Comparison of ENCODE assay signal across 8 mouse cellular contexts in genomic region chr12:112155218-112156051, GRCm38 (mm10). TPM values are rescaled to one million over a fixed set of nuclear protein-coding genes. Genes with fewer than 3 reads are reported as not detected.
DNase-seq lines count a peak whose midpoint lies in the region; ATAC-seq and TF ChIP-seq lines count a peak whose summit lies in the region.

No protein-coding gene starts in this region.

- DNase-seq in retina, postnatal 1 day = peak; percentile 73
- DNase-seq in retina, embryonic 14.5 days (ENCODE audit: low spot score) = no peak
- peak; percentile 38 for DNase-seq in kidney, postnatal 0 days (ENCODE audit: low spot score)
- DNase-seq in thymus, postnatal 36 days = no peak
- DNase-seq in thymus, postnatal 4 days = no peak
- DNase-seq in urinary bladder, adult 18-20 months (ENCODE audit: low spot score in 2 of 2) = no peak

- peaks cover 35% of the 10 kb centered on the region for H3K4me1 ChIP-seq in heart, embryonic 15.5 days (replicated peaks)
- H3K4me1 ChIP-seq in kidney, postnatal 0 days (replicated peaks; ENCODE audit: insufficient read depth, low read length) = no peaks in the 10 kb centered on the region
- H3K4me1 ChIP-seq in midbrain, embryonic 13.5 days (replicated peaks) = peaks cover 83% of the 10 kb centered on the region

- H3K4me3 ChIP-seq in heart, embryonic 15.5 days = no peak overlapping the region
- H3K4me3 ChIP-seq in kidney, postnatal 0 days (replicated peaks; ENCODE audit: low read depth, low read length) = no peak overlapping the region
- H3K4me3 ChIP-seq in midbrain, embryonic 13.5 days (replicated peaks) = no peak overlapping the region

- no peaks in the 10 kb centered on the region for H3K9me3 ChIP-seq in heart, embryonic 15.5 days (replicated peaks)
- no peaks in the 10 kb centered on the region for H3K9me3 ChIP-seq in kidney, postnatal 0 days (replicated peaks; ENCODE audit: low read length)
- H3K9me3 ChIP-seq in midbrain, embryonic 13.5 days = no peaks in the 10 kb centered on the region

- H3K4me2 ChIP-seq in heart, embryonic 15.5 days = peak overlapping the region; percentile 13; the same call in 1 of the 2 replicates
- H3K4me2 ChIP-seq in kidney, postnatal 0 days (ENCODE audit: low read length) = no peak overlapping the region
- peak overlapping the region; percentile 14; the same call in 1 of the 2 replicates for H3K4me2 ChIP-seq in midbrain, embryonic 13.5 days (replicated peaks)

- 55% methylated on average over 16 of the region's 16 CpGs for WGBS in heart, embryonic 15.5 days
- 53% methylated on average over 16 of the region's 16 CpGs for WGBS in kidney, postnatal 0 days
- WGBS in midbrain, embryonic 13.5 days = 36% methylated on average over 16 of the region's 16 CpGs

- H3K9ac ChIP-seq in heart, embryonic 15.5 days = no peak overlapping the region
- no peak overlapping the region for H3K9ac ChIP-seq in kidney, postnatal 0 days (ENCODE audit: low read depth, low read length)
- H3K9ac ChIP-seq in midbrain, embryonic 13.5 days (replicated peaks) = 0 out of 2 replicates have a peak overlapping the region, but pooled peaks have one; percentile 42

- ATAC-seq in heart, embryonic 15.5 days (replicated peaks; ENCODE audit: insufficient number of reproducible peaks, insufficient read depth, low FRiP score, low read depth) = peak; percentile 42
- no peak for ATAC-seq in kidney, postnatal 0 days (replicated peaks; ENCODE audit: low FRiP score, low read depth)
- no peak for ATAC-seq in midbrain, embryonic 13.5 days

- H3K27me3 ChIP-seq in heart, embryonic 15.5 days = 0 out of 2 replicates have a peak, but pooled peaks cover 7% of the 10 kb centered on the region
- no peaks in the 10 kb centered on the region for H3K27me3 ChIP-seq in kidney, postnatal 0 days (ENCODE audit: insufficient read depth, low read length)
- H3K27me3 ChIP-seq in midbrain, embryonic 13.5 days = peaks cover 20% of the 10 kb centered on the region

- H3K36me3 ChIP-seq in heart, embryonic 15.5 days = no peaks in the 10 kb centered on the region
- no peaks in the 10 kb centered on the region for H3K36me3 ChIP-seq in kidney, postnatal 0 days (ENCODE audit: insufficient read depth, low read length)
- peaks cover 22% of the 10 kb centered on the region for H3K36me3 ChIP-seq in midbrain, embryonic 13.5 days

- H3K27ac ChIP-seq in heart, embryonic 15.5 days = peak overlapping the region; percentile 82
- peak overlapping the region; percentile 79 for H3K27ac ChIP-seq in kidney, postnatal 0 days
- peak overlapping the region; percentile 12; the same call in 1 of the 2 replicates for H3K27ac ChIP-seq in midbrain, embryonic 13.5 days

- no peak for TF ChIP-seq CTCF in kidney, postnatal 0 days (IDR thresholded peaks at IDR 0.05; ENCODE audit: low read depth)

RNA-seq across cellular contexts. Expression of gene Kif26a, which starts 9.4 kb away (rescaled TPM):
- 2.4 and 3.1 TPM in 2 replicates for polyA plus RNA-seq in heart, embryonic 15.5 days (2015; fragmentation: Nextera tagmentation; extraction: Ambion mirVana)
- 2.2 and 2.7 TPM in 2 replicates for polyA plus RNA-seq in kidney, postnatal 0 days (2015; fragmentation: Nextera tagmentation; extraction: Ambion mirVana)
- 7.0 and 11.4 TPM in 2 replicates for polyA plus RNA-seq in midbrain, embryonic 13.5 days (2015; fragmentation: Nextera tagmentation; extraction: Ambion mirVana)

RNA-seq across cellular contexts. Expression of gene Aspg, which starts 49.0 kb away (rescaled TPM):
- 0.34 and 0.45 TPM in 2 replicates for polyA plus RNA-seq in heart, embryonic 15.5 days (2015; fragmentation: Nextera tagmentation; extraction: Ambion mirVana)
- polyA plus RNA-seq in kidney, postnatal 0 days (2015; fragmentation: Nextera tagmentation; extraction: Ambion mirVana) = 2.2 and 2.3 TPM in 2 replicates
- 0.52 and 0.90 TPM in 2 replicates for polyA plus RNA-seq in midbrain, embryonic 13.5 days (2015; fragmentation: Nextera tagmentation; extraction: Ambion mirVana)

Comparison
In these comparisons a context has a peak if more than half of its experiments do, and no peak if none do; other contexts are left out.
1. DNase-seq: peak in retina, postnatal 1 day (single experiment) and kidney, postnatal 0 days (single experiment); none in retina, embryonic 14.5 days (single experiment), thymus, postnatal 36 days (0 of 2), thymus, postnatal 4 days (single experiment) and urinary bladder, adult 18-20 months (0 of 2).
2. H3K27ac ChIP-seq: peak in every context shown above with its lines; median percentile 82 in heart, embryonic 15.5 days; 79 in kidney, postnatal 0 days; 12 in midbrain, embryonic 13.5 days.